Mouse (Mus musculus) embryonic facial prominence, embryonic 14.5 days (tissue): ENCODE data around the gene Chst13. TPM values are rescaled to one million over a fixed set of nuclear protein-coding genes. Genes with fewer than 3 reads are reported as not detected.

ENCODE experiments used
- ATAC-seq: fragments of 200-750 bp; cut with Nextera tagmentation; 2 replicates; pipeline ENCODE4 v1.8.0; 2017; ENCODE audit warnings: low read depth, moderate number of reproducible peaks, moderate TSS enrichment
- DNase-seq: peaks from one replicate; pipeline ENCODE4 v3.0.0-alpha.2; 2015; ENCODE audit warnings: low spot score
- H3K27ac ChIP-seq: fragments of 300-500 bp; sonication (generic); replicated peaks from 2 replicates; pipeline ENCODE4 v1.5.1; 2014; ENCODE audit warnings: low read depth, mild to moderate bottlenecking, low read length, moderate library complexity
- H3K27me3 ChIP-seq: fragments of 300-500 bp; sonication (generic); replicated peaks from 2 replicates; pipeline ENCODE4 v1.6.1; 2014; ENCODE audit warnings: low read length; ENCODE audit not compliant: control insufficient read depth, insufficient read depth
- H3K36me3 ChIP-seq: fragments of 300-500 bp; sonication (generic); 2 replicates; pipeline ENCODE4 v1.6.1; 2014; ENCODE audit warnings: low read length, mixed read lengths; ENCODE audit not compliant: control insufficient read depth, insufficient read depth
- H3K4me1 ChIP-seq: fragments of 300-500 bp; sonication (generic); 2 replicates; pipeline ENCODE4 v1.6.1; 2014; ENCODE audit warnings: antibody characterized with exemption, low read length; ENCODE audit not compliant: control insufficient read depth, insufficient read depth
- H3K4me2 ChIP-seq: fragments of 300-500 bp; sonication (generic); 2 replicates; pipeline ENCODE4 v1.6.1; 2014; ENCODE audit warnings: low read depth, mild to moderate bottlenecking, low read length, moderate library complexity, mixed read lengths
- H3K4me3 ChIP-seq: fragments of 300-500 bp; sonication (generic); 2 replicates; pipeline ENCODE4 v1.5.1; 2014; ENCODE audit warnings: low read depth, mild to moderate bottlenecking, low read length
- H3K9ac ChIP-seq: fragments of 300-500 bp; sonication (generic); 2 replicates; pipeline ENCODE4 v1.6.1; 2014; ENCODE audit warnings: low read depth, mild to moderate bottlenecking, low read length, moderate library complexity, mixed read lengths
- H3K9me3 ChIP-seq: fragments of 300-500 bp; sonication (generic); 2 replicates; pipeline ENCODE4 v1.6.1; 2016; ENCODE audit warnings: low read length; ENCODE audit not compliant: control insufficient read depth
- WGBS: fragments of 180-500 bp; shearing (Covaris S2); extraction: QIAGEN DNeasy Blood & Tissue Kit; methylation state at CpG from one replicate; pipeline ENCODE4 v1.1.7; 2014; 5-methylcytosine and 5-hydroxymethylcytosine counted together
- polyA plus RNA-seq: library from polyadenylated mRNA; unstranded; fragments of >200 nt; fragmentation: Nextera tagmentation; extraction: Ambion mirVana; gene quantifications from 2 replicates; pipeline ENCODE4 v1.2.1, GENCODE M21; 2014

Chst13 gene
- 3.1 and 6.4 TPM in 2 replicates for polyA plus RNA-seq

DNA sequence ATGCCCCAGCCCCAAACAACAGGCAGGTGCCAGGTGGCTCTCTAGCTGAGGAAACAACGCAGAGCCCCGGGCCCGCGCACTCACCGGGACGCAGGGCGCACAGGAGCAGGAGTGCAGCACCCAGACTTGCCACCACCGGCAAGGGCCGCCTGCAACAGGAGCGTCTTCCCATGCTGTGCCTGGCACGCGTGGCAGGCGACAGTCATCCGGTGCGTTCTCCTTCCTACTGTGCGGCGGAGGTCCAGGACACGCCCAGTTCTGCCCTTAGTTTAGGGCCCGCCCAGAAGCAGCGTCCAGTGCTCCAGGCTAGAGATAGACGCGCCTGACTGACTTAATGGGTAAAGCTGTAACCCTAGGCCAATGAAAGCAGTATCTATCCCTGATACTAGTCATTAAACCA is at the start of gene Chst13:
Chst13 (minus strand) TSS at position 195 of the 400 bp plus-strand sequence.
- Histone ChIP-seq H3K4me2 (peak within 1 kb of the TSS; percentile 46), H3K36me3 (no peaks in the 10 kb centered on the region), H3K4me1 (no peaks in the 10 kb centered on the region), H3K4me3 (peak within 1 kb of the TSS; percentile 11; the same call in 1 of the 2 replicates), H3K27ac (no peak within 1 kb of the TSS), H3K27me3 (peaks cover 8% of the 10 kb centered on the region), H3K9me3 (no peaks in the 10 kb centered on the region), H3K9ac (no peak within 1 kb of the TSS)
- DNase-seq (no peak), ATAC-seq (no peak)
- 4% methylated on average over 21 of the region's 22 CpGs for WGBS

DNA sequence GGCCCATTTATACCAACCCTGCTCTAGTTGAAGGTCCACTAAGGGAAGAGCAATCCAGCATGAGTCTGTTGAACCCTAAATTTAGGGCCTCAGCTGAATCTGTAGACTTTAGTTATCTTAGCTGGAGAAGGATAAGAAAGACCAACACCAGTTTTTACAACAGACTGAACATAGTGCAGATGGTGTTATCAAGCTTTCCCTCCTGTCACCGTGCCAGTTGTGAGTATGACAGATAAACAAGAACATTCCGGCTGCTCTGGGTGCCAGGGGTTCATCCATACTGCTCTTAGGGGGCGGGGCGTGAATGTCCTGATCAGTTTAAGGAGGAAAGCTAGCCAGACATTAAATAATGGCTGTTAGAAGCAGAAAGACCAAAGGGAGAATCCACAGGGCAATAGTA is 49.7 kb upstream of the Chst13 start:
- peaks cover 68% of the 10 kb centered on the region for H3K36me3 ChIP-seq
- H3K4me1 ChIP-seq, result peaks cover 19% of the 10 kb centered on the region
- H3K4me3 ChIP-seq, result no peak overlapping the region
- ATAC-seq, result no peak
- DNase-seq, result no peak
- no peaks in the 10 kb centered on the region for H3K9me3 ChIP-seq
- H3K27me3 ChIP-seq, result no peaks in the 10 kb centered on the region
- no peak overlapping the region for H3K4me2 ChIP-seq
- H3K27ac ChIP-seq, result no peak overlapping the region
- 93% methylated on average over 4 of the region's 4 CpGs for WGBS
- H3K9ac ChIP-seq, result no peak overlapping the region

DNA sequence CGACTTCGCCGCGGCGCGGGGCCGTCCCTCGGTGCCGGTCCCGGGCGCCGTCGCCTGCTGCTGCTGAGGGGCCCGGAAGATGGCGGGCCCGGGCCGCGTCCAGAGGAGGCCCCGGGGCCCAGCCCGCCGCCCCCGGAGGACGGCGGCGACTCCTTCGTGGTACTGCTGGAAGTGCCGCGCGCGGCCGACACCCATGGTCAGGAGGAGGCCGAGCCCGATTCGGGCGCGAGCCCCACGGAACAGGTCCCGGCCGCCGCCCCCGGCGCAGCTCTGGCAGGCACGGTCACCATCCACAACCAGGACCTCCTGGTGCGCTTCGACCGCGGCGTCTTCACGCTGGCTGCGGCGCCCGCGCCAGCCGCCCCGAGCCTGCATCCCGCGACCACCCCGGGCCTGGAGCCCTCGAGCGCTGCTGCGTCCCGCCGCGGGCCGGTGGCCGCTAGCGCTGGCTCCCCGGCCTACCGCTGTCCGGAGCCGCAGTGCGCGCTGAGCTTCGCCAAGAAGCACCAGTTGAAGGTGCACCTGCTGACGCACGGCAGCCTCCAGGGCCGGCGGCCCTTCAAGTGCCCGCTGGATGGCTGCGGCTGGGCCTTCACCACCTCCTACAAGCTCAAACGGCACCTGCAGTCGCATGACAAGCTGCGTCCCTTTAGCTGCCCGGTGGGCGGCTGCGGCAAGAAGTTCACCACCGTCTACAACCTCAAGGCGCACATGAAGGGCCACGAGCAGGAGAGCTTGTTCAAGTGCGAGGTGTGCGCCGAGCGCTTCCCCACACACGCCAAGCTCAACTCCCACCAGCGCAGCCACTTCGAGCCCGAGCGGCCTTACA is 45.0 kb upstream of the Chst13 start:
- H3K4me1 ChIP-seq, result peaks cover 19% of the 10 kb centered on the region
- WGBS, result under 1% methylated on average over 36 of the region's 98 CpGs
- H3K36me3 ChIP-seq, result peaks cover 24% of the 10 kb centered on the region
- peak overlapping the region; percentile 99 for H3K4me2 ChIP-seq
- peak overlapping the region; percentile 79 for H3K9ac ChIP-seq
- no peaks in the 10 kb centered on the region for H3K27me3 ChIP-seq
- 0 out of 2 replicates have a peak overlapping the region, but pooled peaks have one; percentile 29 for H3K27ac ChIP-seq
- peak overlapping the region; percentile 90 for H3K4me3 ChIP-seq
- no peaks in the 10 kb centered on the region for H3K9me3 ChIP-seq
- peak; percentile 77 for ATAC-seq
- DNase-seq, result peak; percentile 29

DNA sequence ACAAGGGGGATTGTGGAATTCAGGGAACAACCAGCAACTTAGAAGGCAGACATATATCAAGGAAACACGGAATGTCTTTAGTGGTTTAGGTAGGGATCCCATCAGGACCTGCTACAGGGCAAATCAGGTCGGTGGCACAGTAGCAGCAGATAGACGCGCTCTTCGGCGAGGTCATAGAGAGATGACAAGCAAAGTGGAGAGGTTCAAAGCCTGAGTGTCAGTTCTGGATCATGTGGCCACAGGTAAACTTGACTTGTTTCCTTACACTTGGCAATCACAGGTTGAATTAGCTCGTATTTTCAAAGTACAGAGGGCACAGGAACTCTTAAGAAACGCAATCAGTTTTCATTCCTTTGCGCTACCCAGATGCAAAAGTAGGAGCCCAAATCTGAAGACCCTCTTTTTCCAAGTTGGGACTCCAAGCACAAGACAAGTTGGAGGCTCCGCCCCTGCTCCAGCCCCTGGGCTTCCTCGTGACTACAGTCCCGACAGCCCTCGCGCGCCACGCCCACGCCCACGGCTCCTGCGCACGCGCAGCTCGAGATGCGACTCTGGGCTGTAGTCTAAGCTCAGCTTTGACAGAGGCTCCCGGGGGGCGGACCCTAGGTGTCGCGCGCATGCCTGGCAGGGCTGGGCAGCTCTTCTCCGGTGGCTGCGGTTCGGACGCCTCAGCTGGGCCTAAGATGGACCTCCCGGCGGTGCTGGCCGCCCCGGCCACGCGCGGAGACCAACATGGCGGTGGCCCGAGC is 44.2 kb upstream of the Chst13 start, which contains the start of gene Zxdc:
Zxdc (plus strand) TSS at position 517 of the 749 bp plus-strand sequence.
- peak; percentile 99 for ATAC-seq
- Histone ChIP-seq H3K36me3 (peaks cover 16% of the 10 kb centered on the region), H3K4me3 (peak within 1 kb of the TSS; percentile 90), H3K4me1 (peaks cover 19% of the 10 kb centered on the region), H3K27ac (0 out of 2 replicates have a peak within 1 kb of the TSS, but pooled peaks have one; percentile 29), H3K27me3 (no peaks in the 10 kb centered on the region), H3K9me3 (no peaks in the 10 kb centered on the region), H3K4me2 (peak within 1 kb of the TSS; percentile 99), H3K9ac (peak within 1 kb of the TSS; percentile 79)
- WGBS, result 7% methylated on average over 33 of the region's 41 CpGs
- DNase-seq, result peak; percentile 98

DNA sequence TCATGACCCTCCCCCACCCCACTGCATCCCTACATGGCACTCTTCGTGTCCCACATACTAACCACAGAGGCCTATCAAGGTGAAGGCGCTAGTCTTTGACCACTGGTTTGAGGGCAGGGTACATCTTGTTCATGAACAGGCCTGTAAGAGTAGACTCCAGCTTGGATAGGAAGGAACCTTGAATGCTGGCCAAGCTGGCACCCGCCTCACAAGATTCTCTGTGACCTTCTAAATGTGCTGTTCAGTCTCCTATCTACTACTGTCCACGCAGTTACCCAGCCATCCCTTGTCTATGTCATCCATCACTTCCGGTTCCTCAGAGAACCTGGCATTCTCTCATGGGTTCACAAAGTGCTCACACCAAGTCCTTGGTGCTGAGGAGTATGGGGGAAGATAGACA is 38.3 kb upstream of the Chst13 start:
- no peak overlapping the region for H3K9ac ChIP-seq
- H3K27me3 ChIP-seq, result no peaks in the 10 kb centered on the region
- no peaks in the 10 kb centered on the region for H3K36me3 ChIP-seq
- H3K4me2 ChIP-seq, result no peak overlapping the region
- no peak overlapping the region for H3K4me3 ChIP-seq
- H3K9me3 ChIP-seq, result no peaks in the 10 kb centered on the region
- no peak for DNase-seq
- no peak for ATAC-seq
- peaks cover 22% of the 10 kb centered on the region for H3K4me1 ChIP-seq
- WGBS, result 82% methylated on average over 5 of the region's 5 CpGs
- H3K27ac ChIP-seq, result no peak overlapping the region

DNA sequence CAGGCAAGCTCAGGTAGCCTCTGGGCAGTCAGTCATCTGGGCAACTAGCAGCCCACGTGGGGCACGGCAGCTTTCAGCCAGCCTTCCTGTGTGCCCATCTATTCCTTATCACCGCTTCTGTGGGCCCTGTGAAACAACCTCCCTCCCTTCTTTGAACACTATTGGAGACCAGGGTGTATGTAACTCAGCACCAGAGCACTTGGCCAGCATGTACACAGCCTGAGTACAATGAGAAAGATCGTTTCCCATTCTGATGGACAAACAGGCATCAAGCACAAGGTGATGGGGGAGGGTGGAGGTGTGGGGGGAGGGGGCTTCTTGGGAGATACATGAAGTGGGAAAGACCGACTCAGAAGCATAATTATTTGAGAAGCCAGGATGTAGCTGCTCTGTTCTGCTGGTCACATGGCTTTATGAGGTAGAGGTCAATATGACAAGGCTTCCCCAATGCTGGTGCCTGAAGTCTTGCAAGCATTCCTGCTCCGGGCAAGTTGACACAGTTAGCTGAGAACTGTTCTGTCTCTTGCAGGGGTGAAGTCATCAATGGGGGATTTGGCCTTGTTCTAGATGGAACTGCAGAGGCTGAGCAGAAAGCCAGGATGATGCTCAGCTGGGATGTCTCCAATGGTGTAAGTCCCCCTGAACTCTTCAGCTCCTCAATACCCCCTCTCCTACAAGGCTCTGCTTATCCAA is 36.1 kb upstream of the Chst13 start:
- no peaks in the 10 kb centered on the region for H3K36me3 ChIP-seq
- no peak overlapping the region for H3K9ac ChIP-seq
- ATAC-seq (no peak), DNase-seq (no peak)
- peaks cover 28% of the 10 kb centered on the region for H3K4me1 ChIP-seq
- WGBS, result 83% methylated on average over 6 of the region's 6 CpGs
- H3K4me3 ChIP-seq, result no peak overlapping the region
- H3K4me2 ChIP-seq, result no peak overlapping the region
- no peaks in the 10 kb centered on the region for H3K27me3 ChIP-seq
- H3K9me3 ChIP-seq, result no peaks in the 10 kb centered on the region
- peak overlapping the region; percentile 84 for H3K27ac ChIP-seq

DNA sequence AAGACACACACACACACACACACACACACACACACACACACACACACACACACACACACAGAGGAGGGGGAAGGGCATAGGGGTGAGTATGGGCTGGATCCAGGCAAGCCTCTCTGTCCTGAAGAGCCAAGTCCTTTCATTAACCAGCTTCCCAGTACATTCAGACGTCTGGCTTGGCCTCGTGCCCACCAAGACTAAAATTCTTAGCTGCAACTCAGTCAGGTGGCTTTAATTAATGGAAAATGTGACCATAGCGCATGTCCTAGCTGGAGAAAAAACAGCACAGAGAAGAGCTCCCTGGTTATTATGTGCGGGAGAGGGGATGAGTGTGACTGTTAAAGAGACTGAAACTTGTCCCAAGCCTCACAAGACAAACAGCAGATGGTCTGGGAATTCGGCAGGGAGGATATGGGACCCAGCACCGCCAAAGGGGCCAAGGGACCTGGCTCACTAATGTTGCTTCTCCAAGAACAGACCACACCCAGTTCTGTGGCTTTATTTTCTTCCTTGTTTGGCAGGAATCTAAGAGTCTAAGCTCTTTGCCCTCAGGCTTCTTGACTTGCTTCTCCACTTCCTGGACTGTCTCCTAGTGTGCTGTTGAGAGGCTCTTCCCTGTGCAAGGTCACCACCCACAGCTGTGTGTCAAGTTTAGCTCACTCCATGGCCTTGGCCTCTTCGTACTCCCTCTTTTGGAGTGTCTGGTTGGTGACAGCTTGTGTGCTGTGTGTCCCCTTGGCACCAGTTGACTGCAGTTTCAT is 35.2 kb upstream of the Chst13 start:
- 15% methylated on average over 7 of the region's 7 CpGs for WGBS
- no peaks in the 10 kb centered on the region for H3K27me3 ChIP-seq
- ATAC-seq (peak; percentile 82), DNase-seq (peak; percentile 94)
- H3K9ac ChIP-seq, result no peak overlapping the region
- H3K27ac ChIP-seq, result peak overlapping the region; percentile 84
- no peaks in the 10 kb centered on the region for H3K36me3 ChIP-seq
- no peaks in the 10 kb centered on the region for H3K9me3 ChIP-seq
- H3K4me1 ChIP-seq, result peaks cover 28% of the 10 kb centered on the region
- no peak overlapping the region for H3K4me2 ChIP-seq
- no peak overlapping the region for H3K4me3 ChIP-seq

DNA sequence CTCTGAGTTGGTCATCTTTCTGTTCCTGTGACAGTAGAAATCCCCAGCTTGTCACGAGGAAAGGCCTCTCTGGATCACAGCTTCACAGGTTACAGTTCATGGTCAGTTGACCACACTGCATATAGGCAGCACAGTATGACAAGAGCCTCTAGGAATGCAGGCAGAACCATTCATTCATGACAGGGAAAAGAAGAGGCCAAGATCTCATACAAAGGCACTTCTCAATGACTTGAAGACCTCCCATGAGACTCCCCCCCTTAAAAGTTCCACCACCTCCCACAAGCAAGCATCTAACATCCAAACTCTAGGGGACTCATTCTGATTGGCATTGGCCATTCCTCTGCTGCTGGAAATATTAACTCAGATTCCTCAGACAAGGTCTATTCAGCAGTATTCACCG is 34.5 kb upstream of the Chst13 start:
- H3K4me2 ChIP-seq, result no peak overlapping the region
- H3K27me3 ChIP-seq, result no peaks in the 10 kb centered on the region
- WGBS, result 49% methylated on average over 2 of the region's 2 CpGs
- ATAC-seq (no peak), DNase-seq (no peak)
- H3K36me3 ChIP-seq, result no peaks in the 10 kb centered on the region
- H3K9me3 ChIP-seq, result no peaks in the 10 kb centered on the region
- peaks cover 28% of the 10 kb centered on the region for H3K4me1 ChIP-seq
- no peak overlapping the region for H3K9ac ChIP-seq
- H3K27ac ChIP-seq, result peak overlapping the region; percentile 84
- H3K4me3 ChIP-seq, result no peak overlapping the region
